Mouse (Mus musculus): ENCODE measurements around the gene Tprkb.
"Not testable (repeated sequence)": the region's sequence is repeated elsewhere in the genome, so short reads cannot be mapped to it uniquely, and the experiment has no call there.

Tprkb gene

GRCm38 (mm10) chr6:85972699-85973098 is 61.0 kb downstream of the Tprkb start:
- in situ Hi-C loops (cut with MboI, MseI), result no loop called here

- in situ Hi-C loops (cut with MboI, MseI), result no loop called here
Observed at GRCm38 (mm10) chr6:85973336-85973735, 61.7 kb downstream of the Tprkb start.

GRCm38 (mm10) chr6:85974941-85975617 is 63.4 kb downstream of the Tprkb start:
- in situ Hi-C loops (cut with MboI, MseI), result no loop called here

GRCm38 (mm10) chr6:85975761-85976160 is 64.1 kb downstream of the Tprkb start:
- in situ Hi-C loops (cut with MboI, MseI), result no loop called here

- in situ Hi-C loops (cut with MboI, MseI), result no loop called here
Observed at GRCm38 (mm10) chr6:85976242-85976641, 64.6 kb downstream of the Tprkb start.

- in situ Hi-C loops (cut with MboI, MseI), result not testable (repeated sequence)
Observed at GRCm38 (mm10) chr6:85978736-85979135, 67.1 kb downstream of the Tprkb start.
